Mouse (Mus musculus) cortical plate, adult 2 months (tissue): Measurements from ENCODE around the gene Ptgis. TPM values are rescaled to one million over a fixed set of nuclear protein-coding genes. Genes with fewer than 3 reads are reported as not detected.

ENCODE experiments used
- H3K27ac ChIP-seq: fragments of 200-500 bp; 2 replicates; pipeline ENCODE4 v1.5.1; 2012; ENCODE audit warnings: low read length, control low read depth, inconsistent platforms; ENCODE audit not compliant: insufficient read depth
- H3K4me1 ChIP-seq: fragments of 200-500 bp; 2 replicates; pipeline ENCODE4 v1.6.1; 2011; ENCODE audit warnings: low read length; ENCODE audit not compliant: control insufficient read depth, insufficient read depth
- H3K4me3 ChIP-seq: fragments of 200-500 bp; 2 replicates; pipeline ENCODE4 v1.5.1; 2011; ENCODE audit warnings: mild to moderate bottlenecking, low read length, control low read depth; ENCODE audit not compliant: insufficient read depth
- CTCF ChIP-seq: fragments of 200-500 bp; IDR thresholded peaks from 2 replicates; pipeline ENCODE4 v1.5.1; 2011; ENCODE audit warnings: mild to moderate bottlenecking, control low read depth, low read length; ENCODE audit not compliant: insufficient read depth; ENCODE audit errors: extremely low read depth
- POLR2A ChIP-seq: fragments of 200-500 bp; IDR thresholded peaks from 2 replicates; pipeline ENCODE4 v1.6.1; 2011; ENCODE audit warnings: mild to moderate bottlenecking, low read length, control low read depth; ENCODE audit not compliant: insufficient read depth; ENCODE audit errors: extremely low read depth
- polyA plus RNA-seq: library from polyadenylated mRNA; depleted of rRNA; stranded (reverse); fragments of >200 nt; gene quantifications from 2 replicates; pipeline ENCODE4 v1.2.3, GENCODE M21; 2012

The Ptgis gene
- polyA plus RNA-seq, 1 experiment: 2.0 TPM

GRCm38 (mm10) chr2:167273206-167273740 lies 32.9 kb upstream of the Ptgis start:
- TF ChIP-seq POLR2A (no peak), CTCF (no peak)
- H3K27ac ChIP-seq: no peak overlapping the region
- no peak overlapping the region for H3K4me3 ChIP-seq
- no peaks in the 10 kb centered on the region for H3K4me1 ChIP-seq

- H3K4me3 ChIP-seq: no peak overlapping the region
- H3K4me1 ChIP-seq: no peaks in the 10 kb centered on the region
- TF ChIP-seq CTCF (no peak), POLR2A (no peak)
- no peak overlapping the region for H3K27ac ChIP-seq
Measured at GRCm38 (mm10) chr2:167272706-167273105, 32.3 kb upstream of the Ptgis start.

GRCm38 (mm10) chr2:167271121-167271521 lies 30.7 kb upstream of the Ptgis start:
- no peak overlapping the region for H3K27ac ChIP-seq
- TF ChIP-seq POLR2A: no peak
- TF ChIP-seq CTCF: no peak
- H3K4me3 ChIP-seq: no peak overlapping the region
- no peaks in the 10 kb centered on the region for H3K4me1 ChIP-seq

GRCm38 (mm10) chr2:167270496-167270895 lies 30.1 kb upstream of the Ptgis start:
- TF ChIP-seq POLR2A: no peak
- TF ChIP-seq CTCF: no peak
- H3K27ac ChIP-seq: no peak overlapping the region
- H3K4me3 ChIP-seq: no peak overlapping the region
- H3K4me1 ChIP-seq: no peaks in the 10 kb centered on the region

- Histone ChIP-seq H3K27ac (no peak overlapping the region), H3K4me3 (no peak overlapping the region), H3K4me1 (no peaks in the 10 kb centered on the region)
- TF ChIP-seq CTCF (no peak), POLR2A (no peak)
Measured at GRCm38 (mm10) chr2:167268721-167269120, 28.3 kb upstream of the Ptgis start.

GRCm38 (mm10) chr2:167268411-167268690 lies 27.9 kb upstream of the Ptgis start:
- Histone ChIP-seq H3K27ac (no peak overlapping the region), H3K4me1 (no peaks in the 10 kb centered on the region), H3K4me3 (no peak overlapping the region)
- no peak for TF ChIP-seq POLR2A
- TF ChIP-seq CTCF: no peak

- Histone ChIP-seq H3K4me1 (no peaks in the 10 kb centered on the region), H3K27ac (no peak overlapping the region), H3K4me3 (no peak overlapping the region)
- TF ChIP-seq POLR2A (no peak), CTCF (no peak)
Measured at GRCm38 (mm10) chr2:167267531-167268410, 27.4 kb upstream of the Ptgis start.

GRCm38 (mm10) chr2:167266231-167266630 lies 25.8 kb upstream of the Ptgis start:
- TF ChIP-seq CTCF (no peak), POLR2A (no peak)
- no peak overlapping the region for H3K27ac ChIP-seq
- no peak overlapping the region for H3K4me3 ChIP-seq
- H3K4me1 ChIP-seq: no peaks in the 10 kb centered on the region

- Histone ChIP-seq H3K4me1 (no peaks in the 10 kb centered on the region), H3K4me3 (no peak overlapping the region), H3K27ac (no peak overlapping the region)
- TF ChIP-seq CTCF: no peak
- TF ChIP-seq POLR2A: no peak
Measured at GRCm38 (mm10) chr2:167265806-167266205, 25.4 kb upstream of the Ptgis start.

- H3K4me3 ChIP-seq: no peak overlapping the region
- no peak overlapping the region for H3K27ac ChIP-seq
- H3K4me1 ChIP-seq: no peaks in the 10 kb centered on the region
- TF ChIP-seq POLR2A (no peak), CTCF (no peak)
Measured at GRCm38 (mm10) chr2:167265021-167265420, 24.6 kb upstream of the Ptgis start.
